Mouse (Mus musculus) ovary, postnatal 14 days (tissue): Measurements from ENCODE around the gene Ropn1l.
A peak's percentile ranks its signal among the peaks of the same experiment; 100 is the strongest.

Source experiments
- DNase-seq: peaks from one replicate; pipeline ENCODE4 v3.0.0; 2022; ENCODE audit warnings: low spot score

The Ropn1l gene

GRCm38 (mm10) chr15:31442698-31443097 lies 10.8 kb downstream of the Ropn1l start:
- no peak for DNase-seq

GRCm38 (mm10) chr15:31441996-31442395 lies 11.5 kb downstream of the Ropn1l start:
- no peak for DNase-seq

GRCm38 (mm10) chr15:31436811-31437210 lies 16.7 kb downstream of the Ropn1l start:
- no peak for DNase-seq

GRCm38 (mm10) chr15:31436083-31436482 lies 17.5 kb downstream of the Ropn1l start:
- DNase-seq, result no peak

GRCm38 (mm10) chr15:31433768-31434167 lies 19.8 kb downstream of the Ropn1l start:
- DNase-seq, result no peak

GRCm38 (mm10) chr15:31431847-31432246 lies 21.7 kb downstream of the Ropn1l start:
- DNase-seq, result no peak

GRCm38 (mm10) chr15:31430014-31430413 lies 23.5 kb downstream of the Ropn1l start:
- DNase-seq, result no peak

- no peak for DNase-seq
These were observed 24.1 kb downstream of the Ropn1l start for GRCm38 (mm10) chr15:31429429-31429828.

- no peak for DNase-seq
These were observed 25.0 kb downstream of the Ropn1l start for GRCm38 (mm10) chr15:31428571-31428970.

- DNase-seq, result no peak
These were observed 26.1 kb downstream of the Ropn1l start for GRCm38 (mm10) chr15:31427390-31427789.

GRCm38 (mm10) chr15:31426066-31426706 lies 27.4 kb downstream of the Ropn1l start:
- DNase-seq, result no peak

- no peak for DNase-seq
These were observed 30.7 kb downstream of the Ropn1l start for GRCm38 (mm10) chr15:31422649-31423369.

- peak; percentile 29 for DNase-seq
These were observed 34.5 kb downstream of the Ropn1l start for GRCm38 (mm10) chr15:31419037-31419436.

GRCm38 (mm10) chr15:31418686-31419024 lies 34.9 kb downstream of the Ropn1l start:
- DNase-seq, result no peak

- DNase-seq, result peak; percentile 27
These were observed 35.5 kb downstream of the Ropn1l start for GRCm38 (mm10) chr15:31417796-31418685.

GRCm38 (mm10) chr15:31417409-31417795 lies 36.1 kb downstream of the Ropn1l start:
- no peak for DNase-seq

- no peak for DNase-seq
These were observed 38.4 kb downstream of the Ropn1l start for GRCm38 (mm10) chr15:31415181-31415580.

GRCm38 (mm10) chr15:31414179-31414898 lies 39.2 kb downstream of the Ropn1l start:
- DNase-seq, result no peak

GRCm38 (mm10) chr15:31413662-31414061 lies 39.9 kb downstream of the Ropn1l start:
- no peak for DNase-seq

- no peak for DNase-seq
These were observed 40.6 kb downstream of the Ropn1l start for GRCm38 (mm10) chr15:31412933-31413332.

GRCm38 (mm10) chr15:31412436-31412835 lies 41.1 kb downstream of the Ropn1l start:
- DNase-seq, result no peak

GRCm38 (mm10) chr15:31407490-31407889 lies 46.0 kb downstream of the Ropn1l start:
- no peak for DNase-seq
